Mouse (Mus musculus) spleen, adult 2 months (tissue): ENCODE data around the gene Zfp868. TPM values are rescaled to one million over a fixed set of nuclear protein-coding genes. Genes with fewer than 3 reads are reported as not detected.
"Not testable (repeated sequence)": the region's sequence is repeated elsewhere in the genome, so short reads cannot be mapped to it uniquely, and the experiment has no call there.

Experiments used
- DNase-seq, 2 experiments: peaks; one replicate each; pipeline versions ENCODE4 v3.0.0 to v3.0.0-alpha.2; 2012 to 2021; ENCODE audit warnings: low spot score in 2 of 2, low read depth in 1 of 2
- H3K27ac ChIP-seq: fragments of 200-500 bp; 2 replicates; pipeline ENCODE4 v1.5.1; 2012; ENCODE audit warnings: low read length, inconsistent platforms; ENCODE audit not compliant: insufficient read depth
- H3K27me3 ChIP-seq: fragments of 200-500 bp; 2 replicates; pipeline ENCODE4 v1.6.1; 2012; ENCODE audit warnings: mild to moderate bottlenecking, moderate library complexity, low read length, inconsistent platforms; ENCODE audit not compliant: control insufficient read depth, insufficient read depth
- H3K36me3 ChIP-seq: fragments of 200-500 bp; 2 replicates; pipeline ENCODE4 v1.6.1; 2012; ENCODE audit warnings: mild to moderate bottlenecking, low read length, inconsistent platforms; ENCODE audit not compliant: control insufficient read depth, insufficient read depth
- H3K4me1 ChIP-seq: fragments of 200-500 bp; 2 replicates; pipeline ENCODE4 v1.6.1; 2011; ENCODE audit warnings: inconsistent platforms; ENCODE audit not compliant: control insufficient read depth, insufficient read depth, insufficient read length
- H3K4me3 ChIP-seq: fragments of 200-500 bp; 2 replicates; pipeline ENCODE4 v1.5.1; 2011; ENCODE audit warnings: mild to moderate bottlenecking, inconsistent platforms; ENCODE audit not compliant: insufficient read depth, insufficient read length; ENCODE audit errors: extremely low read depth
- CTCF ChIP-seq: fragments of 200-500 bp; IDR thresholded peaks from 2 replicates; pipeline ENCODE4 v1.5.1; 2011; ENCODE audit warnings: mild to moderate bottlenecking, inconsistent platforms; ENCODE audit not compliant: insufficient read depth, insufficient read length, insufficient replicate concordance; ENCODE audit errors: extremely low read depth
- POLR2A ChIP-seq: fragments of 200-500 bp; IDR thresholded peaks from 2 replicates; pipeline ENCODE4 v1.6.1; 2011; ENCODE audit warnings: low read depth, low read length, inconsistent platforms
- WGBS: fragments of 180-500 bp; shearing (Covaris S2); methylation state at CpG from one replicate; pipeline ENCODE4 v1.1.7; 2018; 5-methylcytosine and 5-hydroxymethylcytosine counted together
- polyA plus RNA-seq: library from polyadenylated mRNA; depleted of rRNA; stranded (reverse); fragments of >200 nt; gene quantifications from 2 replicates; pipeline ENCODE4 v1.2.3, GENCODE M21; 2012; rRNA removed

Zfp868 gene
- polyA plus RNA-seq, 1 experiment, result 4.0 TPM

DNA sequence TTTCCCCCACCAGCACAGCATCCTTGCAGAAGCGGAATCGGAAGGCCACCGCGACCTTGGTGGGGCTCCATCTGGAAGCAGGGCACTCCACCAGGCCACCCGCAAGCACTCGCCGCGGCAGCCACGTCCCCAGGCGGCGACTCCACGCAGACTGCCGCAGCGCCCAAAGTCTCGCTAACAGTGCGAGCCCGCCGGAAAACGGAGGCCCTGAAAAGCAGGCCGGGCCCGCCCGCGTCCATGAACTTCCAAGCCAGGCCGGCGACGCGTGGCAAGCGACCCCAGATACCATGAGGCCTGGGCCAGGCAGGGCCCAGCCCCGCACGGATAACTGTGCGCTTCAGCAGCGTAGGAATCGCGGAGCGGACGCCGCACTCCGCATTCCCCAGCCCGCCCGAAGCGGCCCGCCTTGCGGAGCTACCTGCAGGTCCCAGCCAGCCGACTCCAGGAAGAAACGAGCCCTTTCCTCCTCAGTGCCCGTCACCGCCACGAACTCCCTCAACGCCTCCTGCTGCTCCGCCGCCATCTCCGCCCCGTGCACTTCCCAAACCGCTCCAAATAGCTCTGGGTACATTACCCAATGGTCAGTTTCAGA, 40.6 kb downstream of the Zfp868 start:
- TF ChIP-seq CTCF (no peak), POLR2A (no peak)
- Histone ChIP-seq H3K27ac (no peak overlapping the region), H3K36me3 (no peaks in the 10 kb centered on the region), H3K4me3 (peak overlapping the region; percentile 23; the same call in 1 of the 2 replicates), H3K27me3 (0 out of 2 replicates have a peak, but pooled peaks cover 5% of the 10 kb centered on the region), H3K4me1 (peaks cover 4% of the 10 kb centered on the region; the same call in 1 of the 2 replicates)
- DNase-seq, result no peak
- 9% methylated on average over 54 of the region's 54 CpGs for WGBS

DNA sequence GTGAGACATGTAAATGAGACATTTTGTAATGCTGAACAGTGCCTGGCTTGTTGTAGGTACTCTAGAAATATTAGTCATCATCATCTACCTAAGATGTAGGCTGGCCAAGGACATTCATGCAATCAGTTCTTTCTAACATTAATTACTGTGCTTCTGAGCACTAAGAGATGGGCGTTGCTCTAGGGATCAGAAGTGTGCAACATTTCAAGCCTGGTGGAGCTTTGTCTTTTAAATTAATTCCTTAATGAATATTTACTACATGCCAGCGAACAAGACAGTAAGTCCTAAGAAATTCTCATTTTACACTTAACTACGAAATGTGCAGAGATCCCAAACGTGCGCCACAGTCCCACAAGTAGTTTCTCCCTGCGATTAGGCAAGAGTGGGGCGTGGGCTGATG, 41.1 kb downstream of the Zfp868 start:
- not testable (repeated sequence) for H3K4me1 ChIP-seq, H3K27me3 ChIP-seq, H3K4me3 ChIP-seq, DNase-seq, H3K27ac ChIP-seq, H3K36me3 ChIP-seq
- WGBS, result 26% methylated on average over 7 of the region's 7 CpGs

Other genes with a start within 250 kb of the Zfp868 start
- not detected in 2 replicates for gene Gm9495, start 172.0 kb downstream of the Zfp868 start, polyA plus RNA-seq
- gene Gm7697, start 102.6 kb downstream of the Zfp868 start, polyA plus RNA-seq, result not detected in 2 replicates
- gene Zfp964, start 28.9 kb upstream of the Zfp868 start, polyA plus RNA-seq, result 0.14 and 0.20 TPM in 2 replicates
- gene Zfp869, start 85.2 kb upstream of the Zfp868 start, polyA plus RNA-seq, result 2.3 TPM in 2 replicates
- gene Zfp963, start 124.4 kb upstream of the Zfp868 start, polyA plus RNA-seq, result 1.1 and 1.3 TPM in 2 replicates
- 0.32 and 0.97 TPM in 2 replicates for gene Gm20422, start 149.3 kb upstream of the Zfp868 start, polyA plus RNA-seq
- 83.2 and 114 TPM in 2 replicates for gene Atp13a1, start 165.6 kb upstream of the Zfp868 start, polyA plus RNA-seq
- gene Zfp866, start 165.6 kb upstream of the Zfp868 start, polyA plus RNA-seq, result 8.8 and 9.0 TPM in 2 replicates
- 210 and 212 TPM in 2 replicates for gene Gmip, start 183.1 kb upstream of the Zfp868 start, polyA plus RNA-seq
- gene Lpar2, start 196.9 kb upstream of the Zfp868 start, polyA plus RNA-seq, result 6.6 and 8.9 TPM in 2 replicates
- gene Pbx4, start 206.9 kb upstream of the Zfp868 start, polyA plus RNA-seq, result 10.7 and 14.7 TPM in 2 replicates